In genomic region chr12:85879631-85880314, GRCm38 (mm10) we compare ENCODE assay signal across 8 mouse cellular contexts. TPM values are rescaled to one million over a fixed set of nuclear protein-coding genes. Genes with fewer than 3 reads are reported as not detected.
A peak's percentile ranks its signal among the peaks of the same experiment; 100 is the strongest.
DNase-seq lines count a peak whose midpoint lies in the region; ATAC-seq and TF ChIP-seq lines count a peak whose summit lies in the region.

No protein-coding gene starts in this region.

- ATAC-seq in neural tube, embryonic 15.5 days (ENCODE audit: low FRiP score), result no peak

- peaks cover 19% of the 10 kb centered on the region; the same call in 1 of the 2 replicates for H3K36me3 ChIP-seq in neural tube, embryonic 15.5 days

- TF ChIP-seq CTCF in cerebellum, adult 2 months (IDR thresholded peaks at IDR 0.05; ENCODE audit: borderline replicate concordance, insufficient read depth, low read depth, low read length), result no peak

- WGBS in cerebellum, adult 2 months, result 60% methylated on average over 8 of the region's 8 CpGs
- WGBS in neural tube, embryonic 15.5 days, result 76% methylated on average over 8 of the region's 8 CpGs

- no peaks in the 10 kb centered on the region for H3K9me3 ChIP-seq in neural tube, embryonic 15.5 days (replicated peaks)

- no peak for TF ChIP-seq POLR2A in cerebellum, adult 2 months (IDR thresholded peaks at IDR 0.05; ENCODE audit: borderline replicate concordance, insufficient read depth, low read length)

- no peak overlapping the region for H3K4me2 ChIP-seq in neural tube, embryonic 15.5 days

- no peak overlapping the region for H3K9ac ChIP-seq in neural tube, embryonic 15.5 days (replicated peaks)

- no peaks in the 10 kb centered on the region for H3K4me1 ChIP-seq in cerebellum, adult 2 months (ENCODE audit: control insufficient read depth, insufficient read depth, low read length)
- 0 out of 2 replicates have a peak, but pooled peaks cover 7% of the 10 kb centered on the region for H3K4me1 ChIP-seq in neural tube, embryonic 15.5 days

- no peak overlapping the region for H3K4me3 ChIP-seq in cerebellum, adult 2 months (replicated peaks; ENCODE audit: insufficient read depth, low read depth, low read length)
- no peak overlapping the region for H3K4me3 ChIP-seq in neural tube, embryonic 15.5 days (replicated peaks)

- H3K27me3 ChIP-seq in cerebellum, adult 2 months (ENCODE audit: control insufficient read depth, insufficient read depth, low read length), result no peaks in the 10 kb centered on the region
- no peaks in the 10 kb centered on the region for H3K27me3 ChIP-seq in neural tube, embryonic 15.5 days (replicated peaks)

- peak overlapping the region; percentile 51; the same call in 1 of the 2 replicates for H3K27ac ChIP-seq in cerebellum, adult 2 months (ENCODE audit: insufficient read depth, low read length)
- peak overlapping the region; percentile 45 for H3K27ac ChIP-seq in neural tube, embryonic 15.5 days (replicated peaks)

- peak in 1 of 2 experiments; percentile 40 for DNase-seq in cerebellum, adult 2 months
- DNase-seq in cerebellum, adult 8-10 months, result no peak
- no peak for DNase-seq in neural tube, embryonic 10.5 days (ENCODE audit: extremely low spot score, low spot score)
- peak; percentile 74 to 91 for DNase-seq in layer of hippocampus, adult 18-20 months (ENCODE audit: low spot score in 2 of 2)
- DNase-seq in lung, postnatal 36 days, result peak; percentile 53
- no peak for DNase-seq in spleen, adult 12 weeks (ENCODE audit: low spot score)
- no peak for DNase-seq in c-Kit-positive CD71-positive TER-119-positive erythroid progenitor cells, embryonic 14.5 days (ENCODE audit: low spot score)

RNA-seq across cellular contexts. Expression of gene Ttll5, which starts 55.3 kb away (rescaled TPM):
- polyA plus RNA-seq in cerebellum, adult 2 months (2012; rRNA removed), result 88.4 and 93.0 TPM in 2 replicates
- polyA plus RNA-seq in neural tube, embryonic 15.5 days (2015; fragmentation: Nextera tagmentation; extraction: Ambion mirVana), result 10.7 and 14.9 TPM in 2 replicates
- total RNA-seq in layer of hippocampus, adult 18-20 months (2021), result 10 to 100 TPM; 47.2 to 51.8 TPM

RNA-seq across cellular contexts. Expression of gene Erg28, which starts 55.4 kb away (rescaled TPM):
- 100 and 107 TPM in 2 replicates for polyA plus RNA-seq in cerebellum, adult 2 months (2012; rRNA removed)
- 109 and 110 TPM in 2 replicates for polyA plus RNA-seq in neural tube, embryonic 15.5 days (2015; fragmentation: Nextera tagmentation; extraction: Ambion mirVana)
- 10 to 100 TPM; 54.2 to 61.2 TPM for total RNA-seq in layer of hippocampus, adult 18-20 months (2021)

Comparison
In these comparisons a context has a peak if more than half of its experiments do, and no peak if none do; other contexts are left out.
1. DNase-seq: peak in layer of hippocampus, adult 18-20 months (2 of 2) and lung, postnatal 36 days (single experiment); none in cerebellum, adult 8-10 months (single experiment), neural tube, embryonic 10.5 days (single experiment), spleen, adult 12 weeks (single experiment) and c-Kit-positive CD71-positive TER-119-positive erythroid progenitor cells, embryonic 14.5 days (single experiment).